In the genomic region with DNA sequence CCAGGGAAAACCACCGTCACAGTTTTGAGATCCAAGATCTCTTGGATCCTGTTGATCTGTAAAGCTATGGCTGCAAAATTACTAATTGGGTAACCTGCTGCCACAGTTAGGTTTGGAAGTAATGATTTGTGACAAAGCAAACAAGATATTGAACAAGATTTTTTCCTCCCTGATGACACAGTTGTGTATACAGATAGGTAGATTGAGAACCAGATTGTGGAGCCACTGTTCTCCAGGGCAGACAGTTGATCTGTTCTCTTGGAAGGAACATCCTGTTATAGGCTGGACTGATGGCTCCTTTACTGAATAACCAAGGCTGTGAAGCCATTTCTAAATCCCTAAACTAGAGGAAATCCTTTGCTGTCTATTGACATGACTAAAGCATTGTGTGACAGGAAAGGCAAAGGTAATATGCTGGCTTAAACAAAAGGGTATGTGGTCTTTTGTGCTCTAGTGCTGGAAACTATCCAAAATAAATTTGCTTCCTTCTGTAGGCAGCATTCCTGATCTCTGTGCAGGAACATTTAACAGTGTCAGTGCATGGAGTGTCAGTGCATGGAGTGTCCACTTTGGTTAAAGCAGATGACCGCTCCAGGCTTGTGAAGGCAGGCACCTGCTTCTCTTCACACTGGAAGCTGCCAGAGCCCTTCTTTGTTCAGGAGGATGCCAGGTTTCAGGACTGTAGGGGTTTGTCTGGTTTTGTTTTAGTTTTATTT, we compare ENCODE assay signal across 16 mouse cellular contexts. TPM values are rescaled to one million over a fixed set of nuclear protein-coding genes. Genes with fewer than 3 reads are reported as not detected.
DNase-seq lines count a peak whose midpoint lies in the region; ATAC-seq and TF ChIP-seq lines count a peak whose summit lies in the region.
"Had no signal": no experiment of that assay in that cellular context is flagged by ENCODE, and none has a peak within 500 bp of the region (broad histone marks: within the 10 kb centered on the region; RNA-seq: fewer than 3 reads in every experiment).

No protein-coding gene starts in this region.

- WGBS in heart, embryonic 16.5 days: 51% methylated on average over 2 of the region's 2 CpGs
- 36% methylated on average over 2 of the region's 2 CpGs for WGBS in liver, adult 2 months

- no peak overlapping the region for H3K4me2 ChIP-seq in heart, embryonic 16.5 days (ENCODE audit: low read depth, low read length)
- H3K4me2 ChIP-seq: embryonic facial prominence, embryonic 15.5 days; limb, embryonic 15.5 days had no signal

- H3K79me2 ChIP-seq in liver, adult 2 months (ENCODE audit: control insufficient read depth, insufficient read depth, low read length): peaks cover 13% of the 10 kb centered on the region

- peak; percentile 10 to 17 for DNase-seq in cerebellum, postnatal 36 days
- DNase-seq in cerebellum, adult 9-11 months: no peak
- no peak for DNase-seq in heart, adult 18-20 months
- peak; percentile 84 for DNase-seq in liver, adult 2 months (ENCODE audit: extremely low read depth, low read depth, low spot score)
- no peak for DNase-seq in liver
- peak; percentile 50 for DNase-seq in MN1 (ENCODE audit: low spot score)
- no peak for DNase-seq in urinary bladder, postnatal 14 days (ENCODE audit: low spot score)
- DNase-seq: B cell, adult 2 months; cerebellum, adult 8-10 months; thymus, adult 2 months had no signal

- no peak; the same call in 1 of the 2 replicates for ATAC-seq in heart, embryonic 16.5 days (replicated peaks; ENCODE audit: extremely low read depth, insufficient read depth, low FRiP score)
- ATAC-seq: activated CD4-positive, CD25-positive, alpha-beta regulatory T cell, adult 4 months had no signal

- TF ChIP-seq CTCF in liver, adult 2 months (IDR thresholded peaks at IDR 0.05; ENCODE audit: low read depth, low read length): no peak

- H3K36me3 ChIP-seq in heart, embryonic 16.5 days (ENCODE audit: control insufficient read depth, insufficient read depth): peaks cover 10% of the 10 kb centered on the region; the same call in 1 of the 2 replicates
- peaks cover 8% of the 10 kb centered on the region for H3K36me3 ChIP-seq in liver, adult 2 months (ENCODE audit: control insufficient read depth, insufficient read depth, low read length)

- no peak overlapping the region for H3K4me3 ChIP-seq in heart, embryonic 16.5 days (ENCODE audit: low read length)
- H3K4me3 ChIP-seq in liver, adult 2 months (ENCODE audit: insufficient read depth, low read depth, low read length): no peak overlapping the region
- H3K4me3 ChIP-seq: embryonic facial prominence, embryonic 15.5 days; left cerebral cortex, adult 2 months; limb, embryonic 15.5 days had no signal

- TF ChIP-seq POLR2A in liver, adult 2 months (IDR thresholded peaks at IDR 0.05; ENCODE audit: extremely low read depth, insufficient read depth, low read length): no peak

- H3K27me3 ChIP-seq in heart, embryonic 16.5 days (ENCODE audit: control insufficient read depth, insufficient read depth, low read length): no peaks in the 10 kb centered on the region
- H3K27me3 ChIP-seq in liver, adult 2 months (ENCODE audit: control insufficient read depth, insufficient read depth, low read length): no peaks in the 10 kb centered on the region
- H3K27me3 ChIP-seq: embryonic facial prominence, embryonic 15.5 days; limb, embryonic 15.5 days had no signal

- peaks cover 7% of the 10 kb centered on the region for H3K4me1 ChIP-seq in heart, embryonic 16.5 days (ENCODE audit: control insufficient read depth, insufficient read depth, low read length)
- H3K4me1 ChIP-seq in liver, adult 2 months (ENCODE audit: control insufficient read depth, insufficient read depth, low read length): no peaks in the 10 kb centered on the region; the same call in 1 of the 2 replicates
- H3K4me1 ChIP-seq: embryonic facial prominence, embryonic 15.5 days; limb, embryonic 15.5 days had no signal

- H3K9ac ChIP-seq in heart, embryonic 16.5 days (ENCODE audit: low read length): no peak overlapping the region
- H3K9ac ChIP-seq in liver, adult 2 months (ENCODE audit: low read depth, low read length): no peak overlapping the region
- H3K9ac ChIP-seq: embryonic facial prominence, embryonic 15.5 days; limb, embryonic 15.5 days had no signal

- H3K9me3 ChIP-seq in heart, embryonic 16.5 days (replicated peaks; ENCODE audit: control insufficient read depth, low read length): no peaks in the 10 kb centered on the region
- H3K9me3 ChIP-seq: embryonic facial prominence, embryonic 15.5 days; limb, embryonic 15.5 days had no signal

- H3K27ac ChIP-seq in heart, embryonic 16.5 days (ENCODE audit: low read length): peak overlapping the region; percentile 42; the same call in 1 of the 2 replicates
- peak overlapping the region; percentile 15; the same call in 1 of the 2 replicates for H3K27ac ChIP-seq in liver, adult 2 months (replicated peaks; ENCODE audit: insufficient read depth, low read depth, low read length)
- H3K27ac ChIP-seq: embryonic facial prominence, embryonic 15.5 days; left cerebral cortex, adult 2 months; limb, embryonic 15.5 days; macrophage had no signal

RNA-seq across cellular contexts. Expression of a gene that starts 15.0 kb away (rescaled TPM):
- 9.8 and 17.7 TPM in 2 replicates for polyA plus RNA-seq in heart, embryonic 16.5 days (2015; fragmentation: Nextera tagmentation; extraction: Ambion mirVana)
- total RNA-seq in heart, adult 18-20 months (2021): 10 to 100 TPM; 41.0 to 43.9 TPM
- total RNA-seq in liver, adult 2 months (2014; rRNA removed): 33.2 and 34.0 TPM in 2 replicates
- polyA plus RNA-seq in liver, adult 2 months (2012; rRNA removed): 10.3 and 11.1 TPM in 2 replicates

Comparison
In these comparisons a context has a peak if more than half of its experiments do, and no peak if none do; other contexts are left out.
1. DNase-seq: peak in cerebellum, postnatal 36 days (2 of 2), liver, adult 2 months (single experiment) and MN1 (single experiment); none in cerebellum, adult 9-11 months (single experiment), heart, adult 18-20 months (0 of 2), liver (single experiment) and urinary bladder, postnatal 14 days (single experiment).